12 mouse cellular contexts compared by ENCODE assay signal in genomic region chr17:74887039-74887438, GRCm38 (mm10).
"Had no signal": no experiment of that assay in that cellular context is flagged by ENCODE, and none has a peak within 500 bp of the region (broad histone marks: within the 10 kb centered on the region; RNA-seq: fewer than 3 reads in every experiment).

No protein-coding gene starts in this region.

- H3K27me3 ChIP-seq: limb, embryonic 15.5 days; midbrain, embryonic 13.5 days; neural tube, embryonic 15.5 days; stomach, embryonic 15.5 days had no signal

- H3K4me2 ChIP-seq: limb, embryonic 15.5 days; midbrain, embryonic 13.5 days; neural tube, embryonic 15.5 days; stomach, embryonic 15.5 days had no signal

- H3K4me1 ChIP-seq: neural tube, embryonic 15.5 days; stomach, embryonic 15.5 days had no signal

- DNase-seq: kidney, adult 8-10 months; kidney, postnatal 4 days; lung, adult 18-20 months; lung, postnatal 36 days; right cerebral cortex, postnatal 4 days; thymus, postnatal 4 days had no signal

- H3K9ac ChIP-seq: limb, embryonic 15.5 days; liver, embryonic 14.5 days; midbrain, embryonic 13.5 days; neural tube, embryonic 15.5 days; stomach, embryonic 15.5 days had no signal

- H3K36me3 ChIP-seq: limb, embryonic 15.5 days; midbrain, embryonic 13.5 days; neural tube, embryonic 15.5 days; stomach, embryonic 15.5 days had no signal

- H3K27ac ChIP-seq: layer of hippocampus, adult 2 months; limb, embryonic 15.5 days; liver, embryonic 14.5 days; midbrain, embryonic 13.5 days; neural tube, embryonic 15.5 days; stomach, embryonic 15.5 days had no signal

- ATAC-seq: midbrain, embryonic 13.5 days had no signal

- H3K9me3 ChIP-seq: limb, embryonic 15.5 days; midbrain, embryonic 13.5 days; neural tube, embryonic 15.5 days; stomach, embryonic 15.5 days had no signal

- H3K4me3 ChIP-seq: layer of hippocampus, adult 2 months; limb, embryonic 15.5 days; midbrain, embryonic 13.5 days; neural tube, embryonic 15.5 days; stomach, embryonic 15.5 days had no signal
